In genomic region chr6:122669406-122670200, GRCm38 (mm10) we compare ENCODE assay signal across 8 mouse cellular contexts. TPM values are rescaled to one million over a fixed set of nuclear protein-coding genes. Genes with fewer than 3 reads are reported as not detected.
DNase-seq lines count a peak whose midpoint lies in the region; ATAC-seq and TF ChIP-seq lines count a peak whose summit lies in the region.

No protein-coding gene starts in this region.

- peak; percentile 93 for ATAC-seq in forebrain, embryonic 12.5 days (ENCODE audit: low FRiP score)
- peak; percentile 75; the same call in 1 of the 2 replicates for ATAC-seq in heart, embryonic 16.5 days (replicated peaks; ENCODE audit: extremely low read depth, insufficient read depth, low FRiP score)
- peak; percentile 79 for ATAC-seq in liver, embryonic 13.5 days (ENCODE audit: low read depth)
- peak; percentile 82 for ATAC-seq in stomach, embryonic 15.5 days (ENCODE audit: insufficient read depth, low FRiP score, low read depth)

- H3K27ac ChIP-seq in forebrain, embryonic 12.5 days = no peak overlapping the region
- H3K27ac ChIP-seq in heart, embryonic 16.5 days (ENCODE audit: low read length) = no peak overlapping the region
- no peak overlapping the region for H3K27ac ChIP-seq in liver, embryonic 13.5 days
- no peak overlapping the region for H3K27ac ChIP-seq in stomach, embryonic 15.5 days

- WGBS in forebrain, embryonic 12.5 days = 6% methylated on average over 19 of the region's 19 CpGs
- WGBS in heart, embryonic 16.5 days = 9% methylated on average over 19 of the region's 19 CpGs
- WGBS in liver, embryonic 13.5 days (ENCODE audit: insufficient replicate concordance) = 10% methylated on average over 19 of the region's 19 CpGs
- WGBS in stomach, embryonic 15.5 days = 8% methylated on average over 19 of the region's 19 CpGs

- H3K9ac ChIP-seq in forebrain, embryonic 12.5 days = peak overlapping the region; percentile 30; the same call in 1 of the 2 replicates
- H3K9ac ChIP-seq in heart, embryonic 16.5 days (ENCODE audit: low read length) = peak overlapping the region; percentile 37; the same call in 1 of the 2 replicates
- H3K9ac ChIP-seq in liver, embryonic 13.5 days = no peak overlapping the region
- no peak overlapping the region for H3K9ac ChIP-seq in stomach, embryonic 15.5 days

- no peaks in the 10 kb centered on the region for H3K9me3 ChIP-seq in E14TG2a.4 (ENCODE audit: low read length)
- no peaks in the 10 kb centered on the region for H3K9me3 ChIP-seq in forebrain, embryonic 12.5 days
- no peaks in the 10 kb centered on the region for H3K9me3 ChIP-seq in heart, embryonic 16.5 days (replicated peaks; ENCODE audit: control insufficient read depth, low read length)
- H3K9me3 ChIP-seq in liver, embryonic 13.5 days (replicated peaks) = no peaks in the 10 kb centered on the region
- no peaks in the 10 kb centered on the region for H3K9me3 ChIP-seq in stomach, embryonic 15.5 days

- H3K4me1 ChIP-seq in E14TG2a.4 (replicated peaks; ENCODE audit: low read depth, low read length) = peaks cover 74% of the 10 kb centered on the region
- peaks cover 8% of the 10 kb centered on the region; the same call in 1 of the 2 replicates for H3K4me1 ChIP-seq in forebrain, embryonic 12.5 days
- peaks cover 6% of the 10 kb centered on the region; the same call in 1 of the 2 replicates for H3K4me1 ChIP-seq in heart, embryonic 16.5 days (ENCODE audit: control insufficient read depth, insufficient read depth, low read length)
- no peaks in the 10 kb centered on the region; the same call in none of the 2 replicates for H3K4me1 ChIP-seq in liver, embryonic 13.5 days (replicated peaks)
- 0 out of 2 replicates have a peak, but pooled peaks cover 3% of the 10 kb centered on the region for H3K4me1 ChIP-seq in stomach, embryonic 15.5 days

- TF ChIP-seq CTCF in E14TG2a.4 (conservative IDR thresholded peaks at IDR 0.05; ENCODE audit: low read length) = peak; percentile 99

- DNase-seq in c-Kit-positive CD71-positive TER-119-positive erythroid progenitor cells, embryonic 14.5 days (ENCODE audit: low spot score) = peak; percentile 86
- peak; percentile 94 to 98 for DNase-seq in kidney, postnatal 25 days
- DNase-seq in liver, embryonic 13.5 days = peak; percentile 78
- peak; percentile 96 for DNase-seq in neural tube, embryonic 10.5 days (ENCODE audit: extremely low spot score, low spot score)

- no peaks in the 10 kb centered on the region for H3K27me3 ChIP-seq in E14TG2a.4 (ENCODE audit: insufficient read depth, low read length)
- 0 out of 2 replicates have a peak, but pooled peaks cover 8% of the 10 kb centered on the region for H3K27me3 ChIP-seq in forebrain, embryonic 12.5 days
- H3K27me3 ChIP-seq in heart, embryonic 16.5 days (ENCODE audit: control insufficient read depth, insufficient read depth, low read length) = no peaks in the 10 kb centered on the region
- no peaks in the 10 kb centered on the region for H3K27me3 ChIP-seq in liver, embryonic 13.5 days
- H3K27me3 ChIP-seq in stomach, embryonic 15.5 days (replicated peaks) = no peaks in the 10 kb centered on the region

- H3K4me2 ChIP-seq in forebrain, embryonic 12.5 days = peak overlapping the region; percentile 58
- peak overlapping the region; percentile 68 for H3K4me2 ChIP-seq in heart, embryonic 16.5 days (ENCODE audit: low read depth, low read length)
- H3K4me2 ChIP-seq in liver, embryonic 13.5 days = peak overlapping the region; percentile 56
- H3K4me2 ChIP-seq in stomach, embryonic 15.5 days = peak overlapping the region; percentile 53

- H3K36me3 ChIP-seq in E14TG2a.4 (ENCODE audit: insufficient read depth, low read length) = no peaks in the 10 kb centered on the region
- no peaks in the 10 kb centered on the region for H3K36me3 ChIP-seq in forebrain, embryonic 12.5 days (replicated peaks)
- H3K36me3 ChIP-seq in heart, embryonic 16.5 days (ENCODE audit: control insufficient read depth, insufficient read depth) = no peaks in the 10 kb centered on the region
- H3K36me3 ChIP-seq in liver, embryonic 13.5 days = no peaks in the 10 kb centered on the region
- no peaks in the 10 kb centered on the region for H3K36me3 ChIP-seq in stomach, embryonic 15.5 days

- peak overlapping the region; percentile 49 for H3K4me3 ChIP-seq in E14TG2a.4 (replicated peaks; ENCODE audit: low read length)
- H3K4me3 ChIP-seq in forebrain, embryonic 12.5 days (replicated peaks) = peak overlapping the region; percentile 42
- peak overlapping the region; percentile 52 for H3K4me3 ChIP-seq in heart, embryonic 16.5 days (ENCODE audit: low read length)
- peak overlapping the region; percentile 35 for H3K4me3 ChIP-seq in liver, embryonic 13.5 days (replicated peaks)
- H3K4me3 ChIP-seq in stomach, embryonic 15.5 days (replicated peaks) = peak overlapping the region; percentile 40

RNA-seq across cellular contexts. Expression of gene Nanog, which starts 37.7 kb away (rescaled TPM):
- polyA plus RNA-seq in forebrain, embryonic 12.5 days (2016; fragmentation: Nextera tagmentation; extraction: Ambion mirVana) = 0.19 and 0.22 TPM in 2 replicates
- polyA plus RNA-seq in heart, embryonic 16.5 days (2015; fragmentation: Nextera tagmentation; extraction: Ambion mirVana) = 0.54 and 1.1 TPM in 2 replicates
- not detected in 2 replicates for polyA plus RNA-seq in liver, embryonic 13.5 days (2015; fragmentation: Nextera tagmentation; extraction: Ambion mirVana)
- polyA plus RNA-seq in stomach, embryonic 15.5 days (2015; fragmentation: Nextera tagmentation; extraction: Ambion mirVana) = 0.08 and 0.46 TPM in 2 replicates

RNA-seq across cellular contexts. Expression of gene Dppa3, which starts 43.4 kb away (rescaled TPM):
- not detected in 2 replicates for polyA plus RNA-seq in forebrain, embryonic 12.5 days (2016; fragmentation: Nextera tagmentation; extraction: Ambion mirVana)
- not detected in 2 replicates for polyA plus RNA-seq in heart, embryonic 16.5 days (2015; fragmentation: Nextera tagmentation; extraction: Ambion mirVana)
- not detected in 2 replicates for polyA plus RNA-seq in liver, embryonic 13.5 days (2015; fragmentation: Nextera tagmentation; extraction: Ambion mirVana)
- polyA plus RNA-seq in stomach, embryonic 15.5 days (2015; fragmentation: Nextera tagmentation; extraction: Ambion mirVana) = not detected in 2 replicates

RNA-seq across cellular contexts. Expression of gene Gdf3, which starts 59.7 kb away (rescaled TPM):
- polyA plus RNA-seq in forebrain, embryonic 12.5 days (2016; fragmentation: Nextera tagmentation; extraction: Ambion mirVana) = 0.12 TPM in 1 of 2 replicates, not detected in the other
- polyA plus RNA-seq in heart, embryonic 16.5 days (2015; fragmentation: Nextera tagmentation; extraction: Ambion mirVana) = 0.06 and 0.18 TPM in 2 replicates
- polyA plus RNA-seq in liver, embryonic 13.5 days (2015; fragmentation: Nextera tagmentation; extraction: Ambion mirVana) = 5.4 and 5.6 TPM in 2 replicates
- 0.22 and 0.27 TPM in 2 replicates for polyA plus RNA-seq in stomach, embryonic 15.5 days (2015; fragmentation: Nextera tagmentation; extraction: Ambion mirVana)

Comparison
In these comparisons a context has a peak if more than half of its experiments do, and no peak if none do; other contexts are left out.
1. H3K9ac ChIP-seq: peak in forebrain, embryonic 12.5 days (single experiment) and heart, embryonic 16.5 days (single experiment); none in liver, embryonic 13.5 days (single experiment) and stomach, embryonic 15.5 days (single experiment).
2. Peak in every context shown above with its lines, with median percentiles within 50 percentile points of each other: H3K4me3 ChIP-seq, DNase-seq, ATAC-seq and H3K4me2 ChIP-seq.